16 mouse cellular contexts compared by ENCODE assay signal in the genomic region with DNA sequence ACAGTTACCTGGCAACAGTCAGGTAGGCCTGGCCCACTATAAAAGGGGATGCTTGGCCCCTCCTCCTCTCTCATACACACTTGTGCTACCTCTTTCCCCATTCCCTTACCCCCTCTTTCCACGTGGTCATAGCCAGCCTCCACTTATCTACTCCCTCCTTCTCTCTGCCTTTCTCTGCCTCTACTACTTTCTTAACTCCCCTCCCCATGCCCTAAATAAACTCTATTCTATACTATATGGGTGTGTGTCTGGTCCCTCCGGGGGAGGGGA. TPM values are rescaled to one million over a fixed set of nuclear protein-coding genes. Genes with fewer than 3 reads are reported as not detected.
"Had no signal": no experiment of that assay in that cellular context is flagged by ENCODE, and none has a peak within 500 bp of the region (broad histone marks: within the 10 kb centered on the region; RNA-seq: fewer than 3 reads in every experiment).

No protein-coding gene starts in this region.

- ATAC-seq: liver, embryonic 12.5 days; midbrain, embryonic 13.5 days; midbrain, embryonic 15.5 days had no signal

- H3K4me1 ChIP-seq: liver, embryonic 12.5 days; midbrain, embryonic 10.5 days; midbrain, embryonic 13.5 days; midbrain, embryonic 15.5 days; neural tube, embryonic 12.5 days; stomach, embryonic 15.5 days had no signal

- H3K27me3 ChIP-seq: liver, embryonic 12.5 days; midbrain, embryonic 13.5 days; midbrain, embryonic 15.5 days; neural tube, embryonic 12.5 days; stomach, embryonic 15.5 days had no signal

- H3K9ac ChIP-seq: liver, embryonic 12.5 days; liver, embryonic 14.5 days; midbrain, embryonic 13.5 days; midbrain, embryonic 15.5 days; neural tube, embryonic 12.5 days; stomach, embryonic 15.5 days had no signal

- DNase-seq: lung, adult 18-20 months; right cerebral cortex, postnatal 14 days; thymus, adult 2 months; thymus, postnatal 25 days; thymus, postnatal 4 days had no signal

- H3K4me2 ChIP-seq: liver, embryonic 12.5 days; midbrain, embryonic 13.5 days; midbrain, embryonic 15.5 days; neural tube, embryonic 12.5 days; stomach, embryonic 15.5 days had no signal

- H3K9me3 ChIP-seq: liver, embryonic 12.5 days; midbrain, embryonic 10.5 days; midbrain, embryonic 13.5 days; midbrain, embryonic 15.5 days; neural tube, embryonic 12.5 days; stomach, embryonic 15.5 days had no signal

- H3K36me3 ChIP-seq: liver, embryonic 12.5 days; midbrain, embryonic 10.5 days; midbrain, embryonic 13.5 days; midbrain, embryonic 15.5 days; neural tube, embryonic 12.5 days; stomach, embryonic 15.5 days had no signal

- H3K27ac ChIP-seq: liver, embryonic 12.5 days; liver, embryonic 14.5 days; midbrain, embryonic 10.5 days; midbrain, embryonic 13.5 days; midbrain, embryonic 15.5 days; neural tube, embryonic 12.5 days; stomach, embryonic 15.5 days; stomach, postnatal 0 days had no signal

- H3K4me3 ChIP-seq: liver, embryonic 12.5 days; midbrain, embryonic 10.5 days; midbrain, embryonic 13.5 days; midbrain, embryonic 15.5 days; neural tube, embryonic 12.5 days; stomach, embryonic 15.5 days had no signal

RNA-seq across cellular contexts. Expression of a gene that starts 32.9 kb away (rescaled TPM):
- polyA plus RNA-seq: midbrain, embryonic 10.5 days; midbrain, embryonic 13.5 days; midbrain, embryonic 15.5 days; midbrain, postnatal 0 days; neural tube, embryonic 12.5 days; neural tube, embryonic 14.5 days; testis, adult 2 months had no signal
